8 mouse cellular contexts compared by ENCODE assay signal in the genomic region with DNA sequence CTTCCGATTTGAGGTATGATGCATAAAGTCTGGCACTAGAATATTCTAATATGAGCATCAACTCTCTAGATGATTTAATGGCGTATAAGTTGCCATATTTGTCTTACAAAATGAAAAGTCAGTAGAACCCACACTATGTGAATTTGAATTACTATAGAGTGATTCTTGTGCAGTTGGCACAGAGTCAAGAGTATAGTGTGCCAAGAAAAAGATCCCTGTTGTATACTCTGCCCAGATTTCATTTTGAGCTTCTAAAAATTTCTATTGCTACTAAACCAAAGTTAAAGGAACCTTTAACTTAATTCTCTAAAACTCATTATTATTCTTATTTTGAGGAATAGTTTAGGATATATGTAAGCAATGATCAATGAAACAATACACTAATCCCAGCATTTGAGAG. TPM values are rescaled to one million over a fixed set of nuclear protein-coding genes. Genes with fewer than 3 reads are reported as not detected.
DNase-seq lines count a peak whose midpoint lies in the region; ATAC-seq and TF ChIP-seq lines count a peak whose summit lies in the region.

A gene (plus strand): TSS at position 301 of the 400 bp plus-strand sequence.

- peak within 1 kb of the TSS; percentile 68 for H3K9ac ChIP-seq in heart, embryonic 15.5 days
- peak within 1 kb of the TSS; percentile 100 for H3K9ac ChIP-seq in forebrain, embryonic 13.5 days
- H3K9ac ChIP-seq in limb, embryonic 12.5 days (replicated peaks) = peak within 1 kb of the TSS; percentile 92
- H3K9ac ChIP-seq in stomach, postnatal 0 days (ENCODE audit: low read length) = peak within 1 kb of the TSS; percentile 67

- no peak for TF ChIP-seq EP300 in stomach, postnatal 0 days (optimal IDR thresholded peaks at IDR 0.05)

- H3K36me3 ChIP-seq in heart, embryonic 15.5 days = no peaks in the 10 kb centered on the region
- no peaks in the 10 kb centered on the region for H3K36me3 ChIP-seq in forebrain, embryonic 13.5 days (ENCODE audit: poor library complexity, severe bottlenecking)
- no peaks in the 10 kb centered on the region for H3K36me3 ChIP-seq in limb, embryonic 12.5 days
- H3K36me3 ChIP-seq in stomach, postnatal 0 days (ENCODE audit: control insufficient read depth, insufficient read depth, low read length) = no peaks in the 10 kb centered on the region

- no peak for ATAC-seq in heart, embryonic 15.5 days (replicated peaks; ENCODE audit: insufficient number of reproducible peaks, insufficient read depth, low FRiP score, low read depth)
- no peak for ATAC-seq in forebrain, embryonic 13.5 days
- no peak for ATAC-seq in limb, embryonic 12.5 days (ENCODE audit: insufficient number of reproducible peaks, insufficient read depth, low FRiP score, low TSS enrichment, low read depth)
- no peak for ATAC-seq in stomach, postnatal 0 days (ENCODE audit: low FRiP score, low TSS enrichment)

- H3K4me2 ChIP-seq in heart, embryonic 15.5 days = peak within 1 kb of the TSS; percentile 98
- peak within 1 kb of the TSS; percentile 78 for H3K4me2 ChIP-seq in forebrain, embryonic 13.5 days
- H3K4me2 ChIP-seq in limb, embryonic 12.5 days = peak within 1 kb of the TSS; percentile 83
- peak within 1 kb of the TSS; percentile 100 for H3K4me2 ChIP-seq in stomach, postnatal 0 days (replicated peaks; ENCODE audit: low read depth)

- H3K27me3 ChIP-seq in heart, embryonic 15.5 days = peaks cover 3% of the 10 kb centered on the region; the same call in 1 of the 2 replicates
- no peaks in the 10 kb centered on the region for H3K27me3 ChIP-seq in forebrain, embryonic 13.5 days
- H3K27me3 ChIP-seq in limb, embryonic 12.5 days = 0 out of 2 replicates have a peak, but pooled peaks cover 5% of the 10 kb centered on the region
- no peaks in the 10 kb centered on the region for H3K27me3 ChIP-seq in stomach, postnatal 0 days (ENCODE audit: control insufficient read depth, insufficient read depth, low read length)

- no peak for DNase-seq in heart, adult 8-10 months (ENCODE audit: low spot score)
- peak; percentile 40 for DNase-seq in NIH3T3 (ENCODE audit: low read depth)
- DNase-seq in stomach, postnatal 0 days (ENCODE audit: low spot score) = no peak
- DNase-seq in cerebellum, adult 9-11 months = no peak
- DNase-seq in thymus, postnatal 25 days = no peak

- WGBS in heart, embryonic 15.5 days = 86% methylated on average over 2 of the region's 2 CpGs
- WGBS in forebrain, embryonic 13.5 days = 87% methylated on average over 2 of the region's 2 CpGs
- 93% methylated on average over 2 of the region's 2 CpGs for WGBS in limb, embryonic 12.5 days
- 79% methylated on average over 2 of the region's 2 CpGs for whole genome bisulfite sequencing in stomach, postnatal 0 days

- H3K4me3 ChIP-seq in heart, embryonic 15.5 days = peak within 1 kb of the TSS; percentile 72
- H3K4me3 ChIP-seq in forebrain, embryonic 13.5 days = peak within 1 kb of the TSS; percentile 93
- peak within 1 kb of the TSS; percentile 72 for H3K4me3 ChIP-seq in limb, embryonic 12.5 days (replicated peaks)
- H3K4me3 ChIP-seq in stomach, postnatal 0 days (ENCODE audit: low read depth, low read length) = peak within 1 kb of the TSS; percentile 67

- H3K4me1 ChIP-seq in heart, embryonic 15.5 days (replicated peaks) = peaks cover 4% of the 10 kb centered on the region; the same call in 1 of the 2 replicates
- H3K4me1 ChIP-seq in forebrain, embryonic 13.5 days = peaks cover 29% of the 10 kb centered on the region
- peaks cover 11% of the 10 kb centered on the region for H3K4me1 ChIP-seq in limb, embryonic 12.5 days (replicated peaks)
- H3K4me1 ChIP-seq in stomach, postnatal 0 days (replicated peaks; ENCODE audit: control insufficient read depth, insufficient read depth) = no peaks in the 10 kb centered on the region

- no peak for TF ChIP-seq CTCF in stomach, postnatal 0 days (IDR thresholded peaks at IDR 0.05; ENCODE audit: low read depth)

- H3K27ac ChIP-seq in heart, embryonic 15.5 days = no peak within 1 kb of the TSS
- H3K27ac ChIP-seq in forebrain, embryonic 13.5 days = peak within 1 kb of the TSS; percentile 97
- H3K27ac ChIP-seq in limb, embryonic 12.5 days = peak within 1 kb of the TSS; percentile 88; the same call in 1 of the 2 replicates
- H3K27ac ChIP-seq in stomach, postnatal 0 days (replicated peaks) = 0 out of 2 replicates have a peak within 1 kb of the TSS, but pooled peaks have one; percentile 18

- H3K9me3 ChIP-seq in heart, embryonic 15.5 days (replicated peaks) = no peaks in the 10 kb centered on the region
- H3K9me3 ChIP-seq in forebrain, embryonic 13.5 days (replicated peaks) = no peaks in the 10 kb centered on the region
- no peaks in the 10 kb centered on the region for H3K9me3 ChIP-seq in limb, embryonic 12.5 days
- H3K9me3 ChIP-seq in stomach, postnatal 0 days (ENCODE audit: control insufficient read depth, low read length) = no peaks in the 10 kb centered on the region

RNA-seq across cellular contexts. Expression of the gene that starts here (rescaled TPM):
- polyA plus RNA-seq in heart, embryonic 15.5 days (2015; fragmentation: Nextera tagmentation; extraction: Ambion mirVana) = 26.9 and 32.4 TPM in 2 replicates
- 1 to 10 TPM; 2.0 to 5.9 (median 2.5) TPM for total RNA-seq in heart, adult 8-10 months (2022)
- polyA plus RNA-seq in forebrain, embryonic 13.5 days (2015; fragmentation: Nextera tagmentation; extraction: Ambion mirVana) = 68.9 and 77.4 TPM in 2 replicates
- polyA plus RNA-seq in limb, embryonic 12.5 days (2016; fragmentation: Nextera tagmentation; extraction: Ambion mirVana) = 22.0 and 31.9 TPM in 2 replicates
- 3.6 TPM in 2 replicates for polyA plus RNA-seq in stomach, postnatal 0 days (2015; fragmentation: Nextera tagmentation; extraction: Ambion mirVana)
